ENCODE assay signal across 14 mouse cellular contexts in the genomic region with DNA sequence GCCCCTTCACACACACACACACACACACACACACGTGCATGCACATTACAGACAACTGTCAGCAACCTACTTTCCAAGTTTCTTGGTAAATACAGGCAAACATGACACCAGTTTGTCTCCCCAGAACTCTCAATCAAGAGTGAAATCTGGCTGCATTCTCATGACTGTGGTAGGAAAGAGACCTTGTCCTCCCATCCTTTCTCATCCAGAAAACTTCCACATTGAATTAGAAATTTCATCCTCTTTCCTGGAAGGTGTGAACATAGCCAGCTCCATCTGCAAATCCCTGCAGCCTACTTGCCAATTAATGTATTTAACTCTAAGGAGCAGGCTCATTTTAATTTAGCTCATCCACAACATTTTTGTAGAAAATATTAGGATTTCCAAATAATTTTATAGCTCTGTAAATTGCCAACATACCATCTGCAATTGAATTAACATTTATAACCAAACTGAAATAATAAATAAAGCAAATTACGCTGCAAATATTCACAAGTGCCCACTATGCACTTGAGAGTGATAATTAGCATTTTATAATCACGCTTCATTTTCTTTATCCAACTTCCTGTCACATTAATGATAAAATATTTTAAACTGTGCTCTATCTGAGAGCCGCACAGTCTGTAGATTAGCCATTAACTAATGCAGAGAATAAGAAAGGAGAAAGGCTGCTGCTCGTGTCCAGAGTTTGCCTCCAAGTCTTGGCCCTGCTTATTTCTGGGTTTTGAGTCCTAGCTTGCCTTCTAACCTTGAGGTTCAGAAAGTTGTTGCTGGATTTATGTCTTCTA.
A peak's percentile ranks its signal among the peaks of the same experiment; 100 is the strongest.
DNase-seq lines count a peak whose midpoint lies in the region; ATAC-seq and TF ChIP-seq lines count a peak whose summit lies in the region.
"Had no signal": no experiment of that assay in that cellular context is flagged by ENCODE, and none has a peak within 500 bp of the region (broad histone marks: within the 10 kb centered on the region; RNA-seq: fewer than 3 reads in every experiment).

No protein-coding gene starts in this region.

- in situ Hi-C loops in Patski (cut with MboI; ENCODE audit: low pct_unique_long_range_greater_than_20kb) = no loop called here

- WGBS in forebrain, embryonic 14.5 days = 64% methylated on average over 5 of the region's 5 CpGs
- 89% methylated on average over 5 of the region's 5 CpGs for WGBS in forebrain, embryonic 11.5 days
- WGBS in forebrain, postnatal 0 days = 44% methylated on average over 5 of the region's 5 CpGs

- POLR2A ChIA-PET in Patski (lab: Charles Lee) = no interaction called here

- no peaks in the 10 kb centered on the region for H3K27me3 ChIP-seq in forebrain, embryonic 14.5 days (replicated peaks; ENCODE audit: control insufficient read depth, insufficient read depth, low read length)
- H3K27me3 ChIP-seq in forebrain, embryonic 11.5 days (ENCODE audit: control insufficient read depth, insufficient read depth, low read length) = no peaks in the 10 kb centered on the region
- H3K27me3 ChIP-seq in Patski = no peaks in the 10 kb centered on the region
- no peaks in the 10 kb centered on the region for H3K27me3 ChIP-seq in forebrain, postnatal 0 days (ENCODE audit: insufficient read depth, low read length)
- H3K27me3 ChIP-seq: embryonic facial prominence, embryonic 13.5 days; heart, embryonic 13.5 days; hindbrain, embryonic 15.5 days had no signal

- no peak for TF ChIP-seq CTCF in Patski (IDR thresholded peaks at IDR 0.05)
- TF ChIP-seq CTCF in forebrain, postnatal 0 days (IDR thresholded peaks at IDR 0.05; ENCODE audit: low read depth) = no peak

- H3K36me3 ChIP-seq in forebrain, embryonic 14.5 days (ENCODE audit: control insufficient read depth, insufficient read depth, low read length) = no peaks in the 10 kb centered on the region
- no peaks in the 10 kb centered on the region for H3K36me3 ChIP-seq in forebrain, embryonic 11.5 days (ENCODE audit: control insufficient read depth, insufficient read depth, low read length)
- H3K36me3 ChIP-seq in forebrain, postnatal 0 days (ENCODE audit: insufficient read depth) = no peaks in the 10 kb centered on the region
- H3K36me3 ChIP-seq: embryonic facial prominence, embryonic 13.5 days; hindbrain, embryonic 15.5 days had no signal

- no peak overlapping the region for H3K4me2 ChIP-seq in forebrain, embryonic 14.5 days (ENCODE audit: low read length)
- H3K4me2 ChIP-seq in forebrain, embryonic 11.5 days (ENCODE audit: low read depth, low read length, severe bottlenecking) = no peak overlapping the region
- H3K4me2 ChIP-seq in forebrain, postnatal 0 days (ENCODE audit: low read depth) = no peak overlapping the region
- H3K4me2 ChIP-seq: embryonic facial prominence, embryonic 13.5 days; heart, embryonic 13.5 days; hindbrain, embryonic 15.5 days had no signal

- H3K4me1 ChIP-seq in forebrain, embryonic 14.5 days (ENCODE audit: control insufficient read depth, insufficient read depth, low read length) = no peaks in the 10 kb centered on the region
- no peaks in the 10 kb centered on the region for H3K4me1 ChIP-seq in forebrain, embryonic 11.5 days (replicated peaks; ENCODE audit: control insufficient read depth, insufficient read depth, low read length)
- no peaks in the 10 kb centered on the region for H3K4me1 ChIP-seq in forebrain, postnatal 0 days (ENCODE audit: insufficient read depth)
- H3K4me1 ChIP-seq: hindbrain, embryonic 15.5 days had no signal

- peak; percentile 50; the same call in 1 of the 2 replicates for ATAC-seq in forebrain, embryonic 14.5 days
- no peak for ATAC-seq in forebrain, embryonic 11.5 days (replicated peaks; ENCODE audit: low FRiP score)
- ATAC-seq in Patski = peak; percentile 1
- peak; percentile 18; the same call in 1 of the 2 replicates for ATAC-seq in forebrain, postnatal 0 days
- ATAC-seq: activated CD4-positive, CD25-positive, alpha-beta regulatory T cell, adult 4 months had no signal

- H3K9ac ChIP-seq in forebrain, embryonic 14.5 days (ENCODE audit: low read length) = no peak overlapping the region
- H3K9ac ChIP-seq in forebrain, embryonic 11.5 days (ENCODE audit: low read length) = no peak overlapping the region
- H3K9ac ChIP-seq in forebrain, postnatal 0 days = no peak overlapping the region
- H3K9ac ChIP-seq: embryonic facial prominence, embryonic 13.5 days; heart, embryonic 13.5 days; hindbrain, embryonic 15.5 days had no signal

- CTCF ChIA-PET in Patski (lab: Charles Lee) = interaction anchor here (0.9 to 1.9 kb wide), 9 partner anchors 14 to 91 kb away, joined by 3 to 16 read pairs (median 3); no protein-coding TSS in a partner anchor

- DNase-seq in forebrain, embryonic 14.5 days (ENCODE audit: low spot score) = peak; percentile 23
- no peak for DNase-seq in forebrain, embryonic 11.5 days (ENCODE audit: low spot score)
- DNase-seq in kidney, adult 9 months = peak; percentile 13
- no peak for DNase-seq in kidney, postnatal 36 days
- DNase-seq in Patski (ENCODE audit: low read depth, low spot score) = no peak
- DNase-seq in forebrain, postnatal 0 days = no peak
- no peak for DNase-seq in retina, postnatal 1 day
- DNase-seq: cerebellum, adult 18-20 months; cerebellum, adult 9-11 months; cerebellum, postnatal 36 days had no signal

- no peak overlapping the region for H3K4me3 ChIP-seq in forebrain, embryonic 14.5 days (ENCODE audit: low read depth, low read length)
- H3K4me3 ChIP-seq in forebrain, embryonic 11.5 days (ENCODE audit: low read depth, low read length) = no peak overlapping the region
- no peak overlapping the region for H3K4me3 ChIP-seq in forebrain, postnatal 0 days (ENCODE audit: low read depth, low read length)
- H3K4me3 ChIP-seq: embryonic facial prominence, embryonic 13.5 days; heart, embryonic 13.5 days; hindbrain, embryonic 15.5 days had no signal

- no peak overlapping the region for H3K27ac ChIP-seq in forebrain, embryonic 14.5 days (ENCODE audit: low read depth, low read length)
- H3K27ac ChIP-seq in forebrain, embryonic 11.5 days (ENCODE audit: low read depth, low read length) = no peak overlapping the region
- H3K27ac ChIP-seq in forebrain, postnatal 0 days (ENCODE audit: low read depth, low read length) = no peak overlapping the region
- H3K27ac ChIP-seq: embryonic facial prominence, embryonic 13.5 days; heart, embryonic 13.5 days; hindbrain, embryonic 15.5 days had no signal

- H3K9me3 ChIP-seq in forebrain, embryonic 14.5 days (replicated peaks; ENCODE audit: control insufficient read depth, low read length) = no peaks in the 10 kb centered on the region
- no peaks in the 10 kb centered on the region for H3K9me3 ChIP-seq in forebrain, embryonic 11.5 days (ENCODE audit: control insufficient read depth, low read length)
- H3K9me3 ChIP-seq in forebrain, postnatal 0 days (ENCODE audit: low read length) = no peaks in the 10 kb centered on the region
- H3K9me3 ChIP-seq: embryonic facial prominence, embryonic 13.5 days; heart, embryonic 13.5 days; hindbrain, embryonic 15.5 days had no signal

Comparison
In these comparisons a context has a peak if more than half of its experiments do, and no peak if none do; other contexts are left out.
1. DNase-seq: peak in forebrain, embryonic 14.5 days (single experiment) and kidney, adult 9 months (single experiment); none in forebrain, embryonic 11.5 days (single experiment), kidney, postnatal 36 days (0 of 2), Patski (single experiment), forebrain, postnatal 0 days (single experiment) and retina, postnatal 1 day (single experiment).